Mouse (Mus musculus): ENCODE data around the gene Tsc22d1.
A peak's percentile ranks its signal among the peaks of the same experiment; 100 is the strongest.

The Tsc22d1 gene

GRCm38 (mm10) chr14:76414862-76415780 is at the start of gene Tsc22d1:
TSS of gene Tsc22d1 (plus strand) at chr14:76414961.
- DNase-seq: peak in 1 of 2 experiments; percentile 57

DNA sequence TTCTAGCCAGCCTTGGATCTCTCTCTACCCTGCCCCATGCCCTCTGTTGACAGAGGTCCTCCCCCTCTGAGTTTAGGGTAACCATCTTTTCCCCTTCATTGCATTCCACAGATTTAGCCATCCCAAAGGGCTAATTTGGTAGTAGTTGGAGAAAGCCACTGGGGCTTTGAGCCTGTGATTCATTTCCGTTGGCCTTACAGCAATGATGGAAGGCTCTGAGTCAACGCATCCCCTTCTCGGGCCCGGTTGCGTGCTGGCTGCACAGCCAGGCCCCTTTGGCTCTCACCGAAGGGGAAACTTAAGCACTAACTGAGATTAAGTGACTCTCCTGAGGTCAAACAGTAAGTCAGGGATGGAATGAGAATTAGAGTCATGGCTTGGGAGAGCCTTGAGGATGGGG is 41.1 kb upstream of the Tsc22d1 start:
- DNase-seq: no peak

DNA sequence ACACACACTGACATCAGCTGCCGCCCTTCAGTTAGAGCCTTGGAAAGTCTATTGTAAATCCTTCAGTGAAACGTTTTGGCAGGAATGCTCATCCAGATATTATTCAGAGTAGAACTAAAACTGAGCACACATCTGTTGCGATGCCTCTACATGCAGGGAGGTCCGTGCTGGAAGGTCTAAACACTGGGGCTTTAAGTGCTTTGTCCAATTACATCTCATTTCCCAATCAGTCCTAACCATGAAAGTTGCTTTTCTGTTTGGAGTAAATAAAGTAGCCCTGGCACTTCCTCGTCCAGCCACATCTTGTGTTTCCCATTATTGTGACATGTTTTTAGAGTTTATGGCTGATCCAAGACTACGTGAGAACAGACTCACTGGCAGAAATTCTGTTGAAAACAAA is 40.2 kb upstream of the Tsc22d1 start:
- DNase-seq: no peak

DNA sequence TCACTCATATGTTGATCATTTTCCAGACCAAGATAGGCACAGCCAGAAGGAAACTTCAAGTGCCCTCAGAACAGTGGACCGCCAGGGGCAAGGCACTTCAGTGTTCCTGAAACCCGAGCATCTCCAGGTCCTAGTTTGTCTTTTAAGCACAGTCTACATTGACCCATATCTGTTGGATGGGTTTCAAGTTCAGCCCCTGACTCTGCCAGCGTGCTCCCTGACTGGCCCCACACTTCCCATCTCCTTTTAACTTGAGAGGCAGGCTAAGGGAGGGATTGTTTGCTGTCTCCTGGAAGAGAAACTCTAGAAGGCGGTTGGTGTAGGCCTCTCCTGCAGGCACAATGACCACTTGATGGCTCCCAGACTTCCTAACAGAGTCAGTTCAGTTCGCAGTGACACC is 38.2 kb upstream of the Tsc22d1 start:
- no peak for DNase-seq

GRCm38 (mm10) chr14:76379411-76379810 is 35.4 kb upstream of the Tsc22d1 start:
- DNase-seq: no peak

DNA sequence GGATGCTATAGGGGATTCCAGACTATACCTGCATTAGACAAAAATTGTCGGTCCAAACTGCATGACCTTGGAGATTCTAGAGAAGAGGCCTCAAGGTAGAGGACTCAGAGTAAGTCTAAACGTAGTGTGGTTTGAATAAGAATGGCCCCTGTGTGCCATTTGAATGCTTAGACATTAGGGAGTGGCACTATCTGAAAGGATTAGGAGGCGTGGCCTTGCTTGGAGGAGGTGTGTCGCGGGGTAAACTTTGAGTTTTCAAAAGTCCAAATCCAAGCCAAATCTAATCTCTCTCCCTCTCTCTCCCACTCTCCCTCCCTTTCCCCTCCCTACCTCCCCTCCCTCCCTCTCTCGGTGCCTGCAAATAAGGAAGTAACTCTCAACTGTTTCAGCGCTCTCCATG is 26.7 kb upstream of the Tsc22d1 start:
- no peak for DNase-seq

- DNase-seq: no peak
These were observed 16.5 kb upstream of the Tsc22d1 start for GRCm38 (mm10) chr14:76398251-76398650.

DNA sequence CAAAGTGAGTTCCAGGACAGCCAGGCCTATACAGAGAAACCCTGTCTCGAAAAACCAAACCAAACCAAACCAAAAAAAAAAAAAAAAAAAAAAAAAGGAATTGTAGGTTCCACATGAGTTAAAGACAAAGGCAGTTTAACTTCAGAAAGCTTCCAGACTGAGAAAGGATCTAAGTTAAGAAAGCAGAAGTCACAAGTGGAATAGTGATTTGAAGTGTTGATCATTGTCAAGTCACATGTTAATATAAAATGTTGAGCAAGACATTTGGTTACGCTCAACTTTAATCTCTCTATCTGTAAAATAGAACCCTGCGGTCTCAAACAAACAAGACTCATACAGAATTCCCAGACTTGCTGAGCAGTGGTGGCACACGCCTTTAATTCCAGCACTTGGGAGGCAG is 12.2 kb upstream of the Tsc22d1 start:
- DNase-seq: no peak

DNA sequence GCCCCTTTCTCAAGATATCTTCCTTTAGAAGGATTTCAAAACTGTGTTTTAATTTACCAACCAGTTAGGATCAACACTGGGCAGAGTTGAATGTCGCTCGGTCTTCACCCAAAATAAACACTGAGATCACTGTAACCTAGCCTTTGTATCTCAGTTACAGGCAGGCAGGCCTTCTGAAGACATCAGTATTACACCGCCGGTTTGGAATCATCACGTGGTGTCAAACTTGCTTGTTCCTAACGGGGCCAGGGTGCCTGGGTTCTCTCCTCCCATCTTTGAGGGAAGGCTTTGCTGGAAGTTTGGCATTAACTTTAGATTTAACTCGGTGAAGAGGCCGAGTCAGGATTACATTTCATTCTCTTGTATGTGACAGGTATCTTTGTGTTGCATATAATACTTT is 5.7 kb upstream of the Tsc22d1 start:
- no peak for DNase-seq

DNA sequence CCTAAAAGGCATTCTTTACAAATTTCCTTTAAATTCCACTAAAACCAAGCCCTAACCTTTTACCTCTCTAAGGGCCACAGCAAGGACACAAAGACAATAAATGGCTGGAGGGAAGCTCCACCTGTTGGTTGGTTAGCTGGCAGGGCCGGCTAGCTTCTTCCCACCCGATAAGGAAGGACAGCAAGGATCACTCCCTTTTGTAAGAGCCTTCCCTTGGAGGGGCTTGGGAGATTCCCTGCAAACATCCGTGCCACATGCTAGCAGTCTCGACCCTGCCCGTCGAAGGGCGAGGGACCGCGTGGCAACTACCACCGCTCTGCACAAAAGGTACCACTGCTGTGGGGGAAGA is 1.0 kb upstream of the Tsc22d1 start:
- DNase-seq: no peak

GRCm38 (mm10) chr14:76414122-76414861 is 469 bp upstream of the Tsc22d1 start:
- peak; percentile 97 to 99 for DNase-seq

GRCm38 (mm10) chr14:76415781-76416301 is 1.1 kb downstream of the Tsc22d1 start:
- DNase-seq: peak; percentile 55 to 58

GRCm38 (mm10) chr14:76416366-76417040 is 1.7 kb downstream of the Tsc22d1 start:
- no peak for DNase-seq

DNA sequence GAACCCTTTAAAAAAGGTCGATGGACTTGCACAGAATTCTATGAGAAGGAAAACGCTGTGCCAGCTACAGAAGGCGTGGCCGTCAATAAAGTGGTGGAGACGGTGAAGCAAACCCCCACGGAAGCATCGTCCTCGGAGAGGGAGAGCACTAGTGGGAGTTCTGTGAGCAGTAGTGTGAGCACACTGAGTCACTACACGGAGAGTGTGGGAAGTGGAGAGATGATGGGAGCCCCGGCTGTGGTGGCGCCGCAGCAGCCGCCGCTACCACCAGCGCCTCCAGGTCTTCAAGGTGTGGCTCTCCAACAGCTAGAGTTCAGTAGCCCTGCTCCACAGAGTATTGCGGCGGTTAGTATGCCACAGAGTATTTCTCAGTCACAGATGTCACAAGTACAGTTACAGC is 2.6 kb downstream of the Tsc22d1 start:
- no peak for DNase-seq

DNA sequence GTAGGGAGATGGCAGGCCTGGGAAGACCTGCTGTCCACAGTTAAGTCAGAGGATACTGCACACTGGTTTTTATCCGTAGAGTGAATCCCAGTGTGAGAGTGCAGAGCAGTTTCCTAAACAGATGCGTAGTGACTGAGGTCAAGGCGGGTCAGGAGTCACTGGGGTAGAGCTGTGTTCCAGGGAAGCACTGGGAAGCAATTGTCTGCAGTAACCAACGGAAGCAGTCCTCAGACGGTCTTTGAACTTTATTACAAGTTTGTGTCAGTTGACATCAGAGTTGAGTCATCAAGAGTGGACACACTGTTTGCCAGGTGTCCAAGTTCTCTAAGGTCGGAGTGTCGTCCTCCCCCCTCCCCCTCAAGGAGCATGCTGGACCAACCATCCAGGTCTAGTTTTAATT is 6.0 kb downstream of the Tsc22d1 start:
- no peak for DNase-seq

DNA sequence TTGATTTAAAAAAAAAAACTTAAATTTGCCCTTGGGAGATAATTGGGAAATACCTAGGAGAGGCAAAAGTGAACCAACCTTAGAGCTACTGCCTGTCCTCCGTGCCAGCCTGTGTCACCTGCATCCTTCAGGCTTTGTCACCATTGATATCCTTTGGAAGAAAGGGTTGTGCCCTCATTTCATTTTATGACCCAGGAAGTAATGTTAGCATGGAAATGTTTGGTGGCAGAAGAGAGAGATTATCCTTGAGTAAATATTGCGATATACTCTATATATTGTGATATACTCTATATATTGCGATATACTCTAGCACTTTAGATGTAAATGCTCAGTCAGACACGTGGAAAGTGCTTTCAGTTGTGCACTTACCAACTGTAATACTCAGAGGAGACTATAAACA is 6.4 kb downstream of the Tsc22d1 start:
- DNase-seq: no peak

DNA sequence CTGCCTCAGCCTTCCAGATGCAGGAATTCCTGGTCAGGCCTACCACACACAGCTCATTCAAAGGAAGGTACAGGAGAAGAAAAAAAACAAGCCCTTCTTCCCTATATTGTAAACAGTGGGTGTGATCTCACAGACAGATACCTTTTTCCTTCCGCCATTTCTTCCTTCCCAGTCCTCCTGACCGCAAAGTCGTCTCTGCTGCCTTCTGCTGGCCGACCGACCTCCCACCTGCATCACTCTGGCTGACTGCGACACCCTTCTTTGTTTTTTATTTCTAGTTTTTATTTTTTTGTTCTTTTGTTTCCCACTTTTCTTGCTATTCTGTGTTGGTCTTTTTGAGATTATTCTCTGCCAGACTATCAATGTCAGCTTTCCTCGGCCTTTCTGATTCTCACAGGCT is 10.7 kb downstream of the Tsc22d1 start:
- DNase-seq: no peak

DNA sequence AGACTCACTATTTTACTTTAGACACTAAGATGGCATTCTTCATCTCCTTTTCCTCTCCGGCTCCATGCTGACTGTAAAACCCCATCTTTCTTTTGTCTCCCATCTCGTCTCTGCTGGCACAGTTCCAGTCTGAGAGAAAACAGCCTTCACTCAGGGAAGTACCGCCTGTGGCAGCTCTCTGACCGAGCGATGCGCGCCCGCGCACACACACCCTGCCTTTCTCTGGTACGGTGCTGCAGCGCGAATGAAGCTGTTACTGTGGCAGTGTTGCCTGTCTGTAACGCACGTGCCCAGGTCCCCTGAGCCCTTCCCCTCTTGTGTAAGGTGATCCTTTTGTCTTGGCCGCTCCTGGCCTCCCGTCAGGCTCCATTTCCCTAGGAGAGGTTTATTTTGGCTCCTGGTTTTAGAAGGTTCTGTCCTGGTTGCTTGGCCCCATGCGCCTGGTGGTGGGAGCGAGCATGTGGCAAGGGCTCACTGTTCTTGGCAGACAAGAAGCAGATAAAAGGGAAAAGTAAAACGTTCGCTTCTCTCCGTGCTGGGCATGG is 11.3 kb downstream of the Tsc22d1 start:
- no peak for DNase-seq

GRCm38 (mm10) chr14:76428855-76429254 is 14.1 kb downstream of the Tsc22d1 start:
- no peak for DNase-seq

DNA sequence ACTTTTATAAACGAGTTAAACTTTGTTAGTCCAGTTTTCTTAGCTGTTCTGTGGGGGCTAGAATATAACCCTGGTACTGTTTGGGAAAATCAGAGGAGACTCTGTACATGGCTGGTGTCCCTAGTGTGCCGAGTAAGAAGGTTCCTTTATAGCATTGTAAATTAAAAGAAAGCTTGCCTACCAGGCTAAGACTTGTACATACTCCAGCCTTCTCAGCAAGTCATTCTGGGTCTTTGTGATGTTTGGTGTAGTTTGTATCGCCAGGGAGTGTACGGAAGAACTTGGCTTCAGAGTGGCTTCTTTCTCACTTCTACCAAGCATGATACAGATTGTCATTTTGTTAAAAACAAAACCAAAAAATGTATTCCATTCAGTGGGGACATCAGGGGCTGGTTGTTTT is 17.2 kb downstream of the Tsc22d1 start:
- no peak for DNase-seq

DNA sequence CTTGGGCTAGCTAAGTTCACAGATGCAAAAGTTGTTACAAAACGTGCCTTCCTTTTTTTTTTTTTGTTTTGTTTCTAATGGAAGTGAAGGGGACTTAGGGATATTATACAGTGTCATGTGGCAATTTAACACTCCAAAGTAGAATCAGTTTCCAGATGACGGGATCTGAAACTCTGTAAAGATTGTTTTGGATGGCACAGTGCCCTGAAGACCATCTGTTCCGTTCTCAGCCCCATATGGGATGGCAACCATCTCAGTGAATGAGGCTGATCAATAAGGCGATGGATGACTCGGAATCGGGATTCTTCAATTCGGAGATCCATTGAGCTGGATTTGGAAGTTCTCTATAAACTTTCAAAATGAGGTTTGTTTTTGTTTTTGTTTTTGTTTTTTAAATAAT is 17.6 kb downstream of the Tsc22d1 start:
- no peak for DNase-seq

- DNase-seq: no peak
These were observed 18.1 kb downstream of the Tsc22d1 start for GRCm38 (mm10) chr14:76432816-76433215.

- DNase-seq: no peak
These were observed 27.4 kb downstream of the Tsc22d1 start for GRCm38 (mm10) chr14:76442160-76442559.
